Mouse (Mus musculus) frontal cortex, postnatal 36 days (tissue): ENCODE results near the gene Rarres1.

Source experiments
- DNase-seq, 2 experiments: peaks; one replicate each; pipeline ENCODE4 v3.0.0; 2022; ENCODE audit warnings: low spot score in 2 of 2

The Rarres1 gene

DNA sequence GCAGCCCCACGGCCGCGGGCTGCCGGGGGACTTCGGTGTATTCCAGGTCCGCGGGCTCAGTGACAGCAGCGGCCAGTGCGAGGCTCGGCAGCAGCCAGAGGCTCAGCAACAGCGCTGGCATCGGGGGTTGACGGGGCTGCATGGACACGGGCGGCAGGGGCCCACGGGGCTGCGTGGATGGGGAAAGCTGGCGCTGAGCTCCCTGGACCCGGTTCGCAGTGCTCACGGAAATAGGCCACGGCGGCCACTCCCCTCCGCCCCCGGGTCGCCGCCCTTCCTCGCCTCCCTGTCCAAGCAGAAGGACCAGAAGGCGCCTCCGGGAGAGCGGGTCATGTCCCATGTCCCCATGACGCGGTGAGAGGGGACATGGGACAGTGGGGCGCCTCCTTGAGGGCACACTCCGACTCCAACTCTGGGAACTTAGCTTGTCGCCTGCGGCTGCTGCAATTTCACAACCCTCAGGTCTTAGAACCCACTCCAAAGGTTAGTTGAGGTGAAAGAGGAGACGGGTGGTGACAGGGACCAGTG, at the start of gene Rarres1:
Gene Rarres1, minus strand, starts transcription at position 250 of the 528 bp plus-strand sequence.
- DNase-seq = no peak

- peak in 1 of 2 experiments; percentile 17 for DNase-seq
Measured at GRCm38 (mm10) chr3:67564731-67565357, 49.5 kb upstream of the Rarres1 start.

- no peak for DNase-seq
Measured at GRCm38 (mm10) chr3:67557718-67558354, 42.5 kb upstream of the Rarres1 start.

DNA sequence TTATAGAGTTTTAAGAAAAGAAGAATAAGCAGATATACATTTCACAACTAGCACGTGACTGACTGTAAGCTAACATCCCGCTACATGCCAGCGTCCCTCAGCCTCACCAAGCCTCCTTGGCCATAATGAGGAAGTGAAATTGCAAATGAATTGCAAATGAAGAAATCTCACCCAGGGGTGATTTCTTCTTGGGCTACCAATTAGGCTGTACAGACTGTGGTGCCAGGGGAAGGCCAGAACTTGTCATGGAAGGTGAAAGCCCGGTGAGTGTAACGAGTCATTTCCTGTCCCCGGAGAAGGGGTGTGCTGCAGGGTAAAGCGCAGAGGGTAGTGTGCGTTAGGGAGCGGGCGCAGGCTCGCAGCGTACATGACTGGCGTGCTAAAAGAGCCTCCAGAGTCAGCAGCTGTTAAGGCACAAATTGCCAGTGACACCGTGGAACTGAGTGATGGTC, 41.9 kb upstream of the Rarres1 start:
- no peak for DNase-seq

GRCm38 (mm10) chr3:67555211-67555610, 39.9 kb upstream of the Rarres1 start:
- DNase-seq = no peak

DNA sequence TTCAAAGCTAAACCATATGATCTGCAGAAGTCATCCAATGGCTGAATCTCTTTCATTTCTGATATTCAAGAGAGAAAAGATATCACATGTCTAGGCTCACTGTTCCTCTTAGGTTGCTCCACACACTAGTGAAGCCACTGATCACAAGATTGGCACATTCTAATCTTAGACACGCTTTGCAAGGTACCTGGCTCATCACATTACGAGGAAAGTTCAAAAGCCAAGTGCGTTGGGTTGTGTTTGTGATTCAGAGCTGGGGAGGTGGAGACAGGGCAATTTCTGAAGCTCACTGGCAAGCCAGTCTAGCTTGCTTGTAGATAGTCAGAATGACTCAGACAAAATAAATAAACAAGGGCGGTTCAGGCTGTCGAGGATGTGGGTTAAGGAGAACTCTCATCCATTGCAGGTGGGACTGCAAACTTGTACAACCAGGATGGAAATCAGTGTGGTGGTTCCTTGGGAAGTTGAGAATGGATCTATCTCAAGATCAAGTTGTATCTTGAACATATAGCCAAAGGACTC, 38.7 kb upstream of the Rarres1 start:
- no peak for DNase-seq

DNA sequence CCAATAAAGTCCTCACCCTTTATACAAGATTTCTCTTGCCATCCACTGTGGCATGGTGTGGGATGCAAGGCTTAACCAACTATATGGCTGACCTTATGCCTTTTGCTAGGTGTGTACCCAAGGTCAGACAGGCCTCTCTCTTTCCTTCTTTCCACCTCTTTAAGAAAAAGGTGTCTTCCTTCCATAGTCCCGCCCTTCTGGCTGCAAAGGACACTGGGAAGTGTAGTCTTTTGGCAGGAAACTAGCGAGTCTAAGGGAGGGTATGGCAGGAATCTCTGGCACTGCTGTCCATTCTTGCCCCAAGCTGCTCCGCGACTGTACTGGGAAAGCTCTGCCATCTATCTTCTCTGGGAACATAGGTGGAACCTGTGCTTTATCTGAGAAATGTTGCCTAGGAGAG, 38.0 kb upstream of the Rarres1 start:
- DNase-seq = peak in 1 of 2 experiments; percentile 6

DNA sequence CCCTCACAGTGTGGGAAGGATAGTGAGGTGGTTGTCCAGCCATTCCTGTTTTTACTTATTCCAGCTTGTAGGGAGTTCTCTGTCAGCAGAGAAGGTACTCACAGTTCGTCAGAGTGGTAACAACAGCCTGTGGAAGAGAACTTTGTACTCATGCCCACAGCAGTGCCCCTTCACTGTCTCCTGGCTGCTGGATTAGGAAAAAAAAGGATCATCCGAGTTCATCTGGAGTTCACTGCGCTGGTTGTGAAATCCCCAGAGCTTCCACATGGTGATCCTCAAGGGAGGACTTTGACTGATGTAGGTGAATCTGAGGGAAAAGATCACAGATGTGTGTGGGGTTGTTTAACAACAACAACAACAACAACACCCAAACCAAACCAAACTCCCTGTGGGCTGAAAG, 35.9 kb upstream of the Rarres1 start:
- no peak for DNase-seq

GRCm38 (mm10) chr3:67543630-67544029, 28.3 kb upstream of the Rarres1 start:
- no peak for DNase-seq

- DNase-seq = no peak
Measured at GRCm38 (mm10) chr3:67524768-67525167, 9.4 kb upstream of the Rarres1 start.

DNA sequence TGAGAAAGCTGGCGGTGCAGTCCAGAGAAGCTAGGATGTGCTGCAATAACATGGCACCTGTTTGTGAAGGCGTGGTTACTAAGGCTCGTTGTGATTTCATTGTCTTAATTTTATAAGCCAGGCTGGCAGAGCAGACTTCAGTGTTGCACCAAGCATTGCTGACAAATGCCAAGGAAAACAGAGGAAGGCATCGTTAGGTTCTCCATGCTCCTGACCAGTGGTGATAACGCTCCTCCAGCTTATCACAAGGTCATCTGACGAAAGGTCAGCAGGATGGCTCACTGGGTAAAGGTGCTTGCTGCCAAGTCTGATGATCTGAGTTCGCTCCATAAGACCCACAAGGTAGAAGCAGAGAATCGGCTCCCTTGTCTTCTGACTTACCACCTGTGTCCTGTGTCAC, 7.4 kb upstream of the Rarres1 start:
- no peak for DNase-seq

DNA sequence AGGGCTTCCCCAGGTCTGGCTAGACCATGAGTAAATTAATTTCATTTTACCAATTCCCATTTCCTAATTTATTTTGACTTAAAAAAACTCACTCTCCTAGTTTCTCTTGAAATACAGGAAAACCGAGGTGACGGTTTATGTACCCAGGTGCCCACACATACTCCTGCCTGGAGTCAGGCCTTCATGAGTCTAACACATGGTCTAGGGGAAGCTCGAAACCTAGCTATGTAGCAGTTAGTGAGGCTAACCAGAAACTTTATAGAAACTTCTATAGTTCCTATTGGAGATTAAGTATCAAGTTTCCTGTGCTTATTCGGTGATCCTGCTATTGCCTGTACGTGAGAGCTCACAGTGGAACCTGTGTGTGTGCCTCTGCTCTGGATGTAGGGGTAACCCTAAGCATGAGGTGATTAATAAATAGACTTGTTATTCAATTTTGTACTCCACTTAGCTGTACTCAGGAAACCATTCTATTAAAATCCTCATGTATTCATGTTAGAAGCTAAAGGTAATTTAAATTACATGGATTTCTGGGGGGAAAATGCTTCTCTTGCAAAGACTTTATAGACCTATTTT, 5.3 kb upstream of the Rarres1 start:
- DNase-seq = no peak

DNA sequence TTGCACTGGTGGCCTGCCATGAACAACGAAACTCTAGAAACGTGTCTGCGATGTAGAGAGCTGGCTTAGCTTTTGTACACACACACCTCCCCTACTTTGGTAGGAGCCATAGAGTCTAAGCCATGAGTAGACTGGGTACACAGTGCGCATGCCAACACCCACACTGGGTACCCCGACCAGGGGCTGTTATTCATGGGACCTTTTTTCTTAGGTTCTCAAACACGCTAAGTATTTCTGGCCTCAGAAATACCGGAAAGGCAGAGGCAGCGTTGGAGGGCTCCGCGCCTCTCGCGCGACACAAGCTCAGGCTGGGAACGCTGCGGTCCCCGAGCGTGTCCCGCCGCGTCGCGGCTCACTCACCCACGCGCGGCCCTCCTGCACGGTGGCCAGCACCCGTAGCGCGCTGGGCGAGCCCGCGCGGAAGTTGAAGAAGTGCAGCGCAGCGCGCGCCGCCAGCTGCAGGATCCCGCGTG, 486 bp downstream of the Rarres1 start:
- DNase-seq = peak; percentile 15 to 19

GRCm38 (mm10) chr3:67512807-67513206, 2.5 kb downstream of the Rarres1 start:
- peak; percentile 75 to 91 for DNase-seq

DNA sequence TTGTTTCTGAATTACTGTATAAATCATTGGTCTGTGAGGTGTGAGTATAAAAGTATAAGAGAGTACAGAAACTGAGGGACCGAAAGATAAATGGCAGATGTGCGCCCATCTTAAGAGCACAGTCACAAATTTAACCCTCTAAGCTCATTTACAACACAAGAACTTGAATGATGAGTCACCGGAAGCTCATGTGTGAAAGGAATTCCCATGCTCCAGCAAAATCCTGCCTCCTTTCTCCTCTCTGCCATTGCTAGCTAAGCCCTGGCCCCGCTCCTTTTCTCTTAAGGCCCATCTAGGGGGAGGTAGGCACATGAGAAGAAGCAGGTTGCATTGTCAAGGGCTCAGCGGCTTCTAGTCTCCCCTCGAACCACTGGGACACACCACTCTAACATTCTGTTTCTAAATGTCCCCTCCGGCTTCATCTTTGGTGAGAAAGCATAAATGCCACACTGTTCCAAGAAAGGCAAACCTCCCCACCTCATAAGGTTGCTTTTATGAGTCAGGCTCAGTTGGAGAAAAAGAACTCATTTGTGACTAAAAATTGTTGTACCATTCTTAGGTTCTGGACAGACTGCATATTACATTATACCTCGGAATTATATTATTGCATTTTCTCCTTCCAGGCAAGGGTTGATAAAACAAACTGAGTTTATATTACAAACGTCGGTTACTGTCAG, 7.0 kb downstream of the Rarres1 start:
- peak; percentile 3 to 21 for DNase-seq

DNA sequence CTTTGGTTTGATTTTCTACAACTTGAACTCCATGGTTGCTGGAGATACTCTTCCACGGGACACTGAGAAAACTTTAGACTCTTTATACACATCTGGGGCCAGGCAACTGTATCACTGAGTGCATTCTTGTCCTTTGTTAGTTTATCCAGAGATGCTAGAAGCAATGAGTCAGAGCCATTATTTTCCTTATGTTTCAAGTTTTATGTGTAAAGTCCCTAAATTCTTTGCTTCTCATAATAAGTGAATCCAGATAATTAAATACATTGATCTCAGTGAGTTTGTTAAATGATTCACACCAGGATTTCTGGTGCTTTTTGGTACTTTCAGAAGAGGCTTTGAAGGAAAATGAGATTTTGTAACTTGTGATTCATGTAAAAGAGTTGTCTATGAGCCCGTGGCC, 10.0 kb downstream of the Rarres1 start:
- DNase-seq = no peak

DNA sequence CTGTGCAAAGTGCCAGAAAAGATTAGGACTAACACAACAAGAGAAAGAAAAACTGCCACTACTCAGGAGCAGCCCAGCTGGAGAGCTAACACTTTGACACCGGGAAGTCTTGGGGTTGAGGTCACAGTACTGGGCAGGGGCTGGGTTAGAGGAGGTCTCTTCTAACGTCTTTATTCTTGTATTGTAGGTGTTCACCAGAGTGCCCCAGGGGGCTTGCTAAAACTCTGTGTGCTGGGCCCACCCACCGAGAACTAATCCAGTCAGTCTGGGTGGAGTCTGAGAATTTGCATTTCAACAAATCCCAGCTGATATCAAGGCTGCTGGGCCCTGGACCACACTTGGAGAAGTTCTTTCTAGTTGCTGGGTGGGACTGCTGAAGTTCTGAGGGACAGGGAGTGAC, 11.4 kb downstream of the Rarres1 start:
- DNase-seq = no peak

- no peak for DNase-seq
Measured at GRCm38 (mm10) chr3:67499406-67499791, 15.9 kb downstream of the Rarres1 start.

DNA sequence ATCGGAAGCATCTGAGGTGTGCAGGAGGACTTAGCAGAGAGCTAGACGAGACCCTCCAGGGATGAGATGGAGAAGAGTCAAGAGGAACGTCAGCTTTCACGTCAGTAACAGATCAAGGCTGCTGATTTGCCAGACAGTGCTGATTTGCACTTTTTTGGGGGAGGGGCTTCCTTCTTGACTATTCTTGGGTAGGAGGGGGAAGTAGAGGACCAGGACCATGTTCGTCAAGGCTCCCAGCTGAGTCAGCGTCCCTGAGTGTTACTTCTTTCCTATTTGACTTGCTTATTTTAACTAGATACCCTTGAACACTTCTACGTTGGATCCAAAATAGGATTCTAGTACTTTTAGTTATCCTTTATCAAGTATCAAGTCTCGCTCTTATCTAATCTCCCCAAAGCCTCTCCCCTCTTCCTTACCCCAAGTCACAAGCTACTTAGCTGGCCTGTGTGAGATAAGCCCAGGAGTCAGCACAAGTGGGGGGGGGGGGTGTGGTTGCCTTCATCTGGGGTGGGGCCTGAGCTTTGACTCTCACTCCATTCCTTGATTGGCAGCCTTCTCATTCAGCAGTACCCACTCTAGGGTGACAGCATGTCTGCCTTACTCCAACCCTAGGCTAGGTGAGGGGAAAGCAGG, 16.4 kb downstream of the Rarres1 start:
- no peak for DNase-seq

DNA sequence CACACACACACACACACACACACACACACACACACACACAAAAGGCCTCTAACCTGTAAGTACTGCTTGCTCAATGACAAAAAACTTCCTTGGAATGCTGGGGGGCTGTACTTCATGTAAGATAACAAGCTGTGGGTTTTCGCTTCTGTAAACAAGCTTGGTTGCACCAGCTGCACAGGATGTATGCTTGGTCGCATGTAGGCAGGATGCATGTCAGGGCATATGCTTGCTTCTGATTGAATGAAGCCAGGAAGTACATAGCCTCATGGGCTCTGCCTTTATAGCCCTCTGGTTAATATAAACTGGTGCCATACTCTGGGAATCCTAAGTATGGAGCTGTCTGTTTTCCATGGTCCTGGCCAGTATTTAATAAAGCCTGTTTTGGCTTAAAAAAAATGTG, 17.3 kb downstream of the Rarres1 start:
- no peak for DNase-seq

DNA sequence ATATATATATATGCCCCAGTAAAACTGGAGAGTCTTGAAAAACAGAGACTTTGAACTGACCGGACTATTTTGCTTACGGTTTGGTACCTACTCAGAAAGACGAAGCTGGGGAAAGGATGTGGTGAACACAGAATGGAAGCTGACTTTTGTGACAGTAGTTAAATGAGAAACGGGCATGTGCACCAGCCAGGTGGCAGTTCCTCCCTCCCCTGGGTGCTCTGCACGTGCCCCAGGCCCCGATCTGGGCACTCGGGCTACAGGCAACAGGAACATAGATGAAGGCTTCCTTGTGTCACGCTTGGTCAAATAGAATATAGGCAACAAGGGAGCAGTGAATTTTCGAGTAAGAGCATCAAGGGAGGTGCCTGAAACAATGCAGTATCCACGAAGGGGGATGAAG, 19.0 kb downstream of the Rarres1 start:
- DNase-seq = no peak

DNA sequence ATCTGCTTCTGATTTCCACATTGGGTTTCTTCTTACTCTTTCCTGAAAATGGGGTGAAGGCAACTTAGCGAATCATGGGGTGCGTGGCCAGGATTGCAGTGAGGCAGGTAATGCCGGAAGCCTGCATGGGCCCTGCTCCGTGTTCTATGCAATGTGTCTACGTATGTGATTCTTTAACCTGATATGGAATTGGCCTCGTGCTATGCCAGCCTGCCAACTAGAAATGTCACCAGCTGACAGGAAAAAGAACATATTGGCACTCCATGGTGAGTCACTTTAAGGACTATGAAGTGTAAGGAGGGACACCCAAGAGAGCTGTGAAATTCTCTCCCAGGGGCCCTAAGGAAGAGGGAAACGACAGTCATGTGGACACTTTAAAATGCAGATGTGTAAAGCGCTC, 22.2 kb downstream of the Rarres1 start:
- peak in 1 of 2 experiments; percentile 5 for DNase-seq
